Mouse (Mus musculus): ENCODE results near the gene Lipc.

- TF ChIP-seq POLR2A (IDR thresholded peaks at IDR 0.05; ENCODE audit: borderline replicate concordance, insufficient read depth, low read length) (no peak), CTCF (IDR thresholded peaks at IDR 0.05; ENCODE audit: borderline replicate concordance, insufficient read depth, low read depth, low read length) (no peak)
Measured at GRCm38 (mm10) chr9:70870326-70870725, 81.7 kb downstream of the Lipc start.

Measured in cerebellum, adult 2 months (tissue).